Mouse (Mus musculus) adipocyte (in vitro differentiated cells): Measurements from ENCODE around the gene Cpeb3.
A peak's percentile ranks its signal among the peaks of the same experiment; 100 is the strongest.
"Not testable (repeated sequence)": the region's sequence is repeated elsewhere in the genome, so short reads cannot be mapped to it uniquely, and the experiment has no call there.

Experiments
- DNase-seq: peaks from one replicate; pipeline ENCODE4 v3.0.0-alpha.2; 2016; ENCODE audit warnings: low spot score

Gene Cpeb3

GRCm38 (mm10) chr19:37081467-37081866, 126.9 kb downstream of the Cpeb3 start:
- DNase-seq: peak; percentile 40

GRCm38 (mm10) chr19:37079151-37079550, 129.2 kb downstream of the Cpeb3 start:
- DNase-seq: no peak

- peak; percentile 75 for DNase-seq
These were observed 129.8 kb downstream of the Cpeb3 start for GRCm38 (mm10) chr19:37078571-37078970.

GRCm38 (mm10) chr19:37078064-37078463, 130.3 kb downstream of the Cpeb3 start:
- peak; percentile 80 for DNase-seq

DNA sequence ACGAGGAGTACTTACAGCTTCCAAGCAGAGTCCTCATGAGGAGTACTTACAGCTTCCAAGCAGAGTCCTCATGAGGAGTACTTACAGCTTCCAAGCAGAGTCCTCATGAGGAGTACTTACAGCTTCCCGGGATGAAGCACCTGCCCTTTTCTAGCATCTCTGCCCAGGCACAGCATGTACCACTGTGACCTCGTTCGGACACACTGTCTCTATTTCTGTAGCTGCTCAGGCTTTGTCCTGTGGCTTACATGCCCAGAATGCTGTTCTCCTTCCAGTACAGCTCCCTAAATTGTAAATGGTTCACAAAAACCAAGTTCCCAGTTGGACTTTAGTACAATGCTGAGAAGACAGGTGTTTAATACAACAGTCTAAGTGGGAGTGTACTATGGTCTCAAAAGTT, 131.1 kb downstream of the Cpeb3 start:
- DNase-seq: not testable (repeated sequence)

DNA sequence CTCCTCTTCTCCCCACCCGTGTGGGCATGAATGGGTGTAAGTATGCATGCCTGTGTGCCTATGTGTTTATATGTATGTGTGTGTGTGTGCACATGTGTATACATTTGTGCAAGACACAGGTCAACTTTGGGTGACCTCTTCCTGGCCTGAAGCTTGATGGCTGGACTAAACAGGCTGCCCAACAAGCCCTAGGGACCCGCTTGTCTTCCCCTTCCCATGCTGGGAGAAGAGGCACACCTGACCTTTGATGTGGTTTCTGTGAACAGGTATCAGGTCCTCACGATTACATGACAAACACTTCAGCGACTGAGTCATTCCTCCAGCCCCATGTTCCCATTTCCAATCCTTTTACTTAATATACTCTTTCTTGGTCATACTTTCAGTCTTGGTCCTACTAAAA, 131.8 kb downstream of the Cpeb3 start:
- no peak for DNase-seq

GRCm38 (mm10) chr19:37076116-37076515, 132.3 kb downstream of the Cpeb3 start:
- DNase-seq: peak; percentile 65

DNA sequence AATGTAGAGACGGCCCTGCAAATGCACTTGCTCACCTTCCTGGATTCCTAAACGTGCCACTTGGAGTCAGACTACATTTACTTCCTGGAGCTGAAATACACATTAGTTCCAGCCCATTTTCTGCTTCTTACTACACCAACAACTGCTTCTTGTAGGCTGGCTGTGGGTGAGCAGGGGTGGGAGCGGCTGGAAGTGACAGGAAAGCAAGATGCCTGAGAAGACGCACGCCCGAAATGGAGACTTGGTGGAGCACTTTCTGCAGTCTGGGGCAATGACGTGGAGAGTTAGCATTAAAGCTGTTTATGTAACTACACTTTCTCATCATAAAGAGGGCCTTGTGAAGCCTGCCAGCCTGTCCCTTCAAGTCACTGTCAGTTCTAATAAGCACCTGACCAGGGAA, 132.7 kb downstream of the Cpeb3 start:
- DNase-seq: no peak

- DNase-seq: peak; percentile 61
These were observed 133.7 kb downstream of the Cpeb3 start for GRCm38 (mm10) chr19:37074726-37075125.

DNA sequence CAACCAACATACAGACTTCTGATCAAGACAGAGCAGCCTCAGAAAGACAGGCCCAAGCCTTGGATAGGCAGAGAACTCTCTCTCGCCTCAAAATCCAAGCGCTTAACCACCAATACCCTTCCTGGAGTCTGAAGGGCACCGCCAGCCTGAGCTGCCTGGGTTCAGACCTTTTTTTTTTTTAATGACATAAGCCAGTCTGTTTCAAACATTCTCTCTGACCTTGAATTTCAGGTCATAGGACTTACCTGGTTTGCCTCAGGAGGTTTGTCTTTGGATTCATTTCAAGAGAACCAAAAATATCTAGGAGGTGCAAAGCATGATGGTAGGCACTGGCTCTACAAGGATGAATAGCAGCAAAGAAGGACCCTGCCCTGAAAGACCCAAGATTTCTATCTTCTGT, 134.1 kb downstream of the Cpeb3 start:
- no peak for DNase-seq

DNA sequence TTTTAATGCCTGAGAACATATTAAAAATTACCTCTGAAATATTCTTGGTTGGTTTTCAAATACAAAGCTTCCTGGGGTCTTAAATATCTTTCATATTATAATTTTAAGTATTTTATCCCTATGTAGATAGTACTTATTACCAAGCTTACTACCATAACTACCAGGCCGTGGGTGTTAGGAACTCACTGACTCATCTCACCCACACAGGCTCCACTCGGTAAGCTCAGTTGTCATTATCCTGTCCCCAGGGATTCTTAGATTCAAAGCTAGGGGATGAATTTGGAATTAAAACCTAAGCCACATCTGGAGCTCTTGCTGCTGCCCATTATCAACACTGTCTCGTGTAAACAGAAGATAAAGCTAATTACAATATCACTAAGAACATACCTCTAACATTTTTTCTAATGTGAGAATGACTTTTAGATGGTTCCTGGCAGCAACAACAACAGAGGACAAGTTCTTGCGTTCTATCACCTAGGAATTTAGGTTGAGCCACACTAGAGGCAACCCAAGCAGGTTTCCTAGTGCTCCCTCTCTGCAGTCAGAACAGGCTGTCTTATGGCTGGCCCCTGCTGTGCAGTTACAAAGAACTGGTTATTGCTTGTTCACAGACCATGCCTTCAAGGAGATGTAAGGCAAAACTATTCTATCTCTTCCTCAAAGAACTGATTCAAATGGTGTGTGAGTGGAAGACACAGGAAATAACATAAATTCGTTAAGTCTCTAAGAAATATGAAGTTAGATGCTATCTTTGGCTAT, 135.4 kb downstream of the Cpeb3 start:
- no peak for DNase-seq

- no peak for DNase-seq
These were observed 139.2 kb downstream of the Cpeb3 start for GRCm38 (mm10) chr19:37069243-37069642.

DNA sequence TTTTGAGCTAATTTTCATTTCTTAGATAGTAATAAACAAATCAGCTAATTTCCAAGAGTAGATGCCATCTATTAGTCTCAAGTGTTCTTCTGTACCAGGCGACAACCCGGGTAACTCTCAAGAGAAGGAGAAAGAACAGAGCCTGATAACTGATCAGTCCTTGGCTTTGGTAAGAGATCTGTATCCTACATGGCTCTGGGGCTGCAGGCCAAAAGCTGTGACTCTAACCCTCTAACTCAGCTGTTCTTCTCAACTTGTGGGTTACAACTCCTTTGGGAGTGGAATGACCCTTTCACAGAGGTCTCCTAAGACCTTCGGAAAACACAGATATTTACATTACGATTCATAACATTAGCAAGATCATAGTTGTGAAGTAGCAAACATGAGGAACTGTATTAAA, 148.3 kb downstream of the Cpeb3 start:
- peak; percentile 24 for DNase-seq

- peak; percentile 66 for DNase-seq
These were observed 148.8 kb downstream of the Cpeb3 start for GRCm38 (mm10) chr19:37059623-37060022.

- DNase-seq: peak; percentile 63
These were observed 151.1 kb downstream of the Cpeb3 start for GRCm38 (mm10) chr19:37057161-37057905.

- no peak for DNase-seq
These were observed 152.3 kb downstream of the Cpeb3 start for GRCm38 (mm10) chr19:37055976-37056556.

DNA sequence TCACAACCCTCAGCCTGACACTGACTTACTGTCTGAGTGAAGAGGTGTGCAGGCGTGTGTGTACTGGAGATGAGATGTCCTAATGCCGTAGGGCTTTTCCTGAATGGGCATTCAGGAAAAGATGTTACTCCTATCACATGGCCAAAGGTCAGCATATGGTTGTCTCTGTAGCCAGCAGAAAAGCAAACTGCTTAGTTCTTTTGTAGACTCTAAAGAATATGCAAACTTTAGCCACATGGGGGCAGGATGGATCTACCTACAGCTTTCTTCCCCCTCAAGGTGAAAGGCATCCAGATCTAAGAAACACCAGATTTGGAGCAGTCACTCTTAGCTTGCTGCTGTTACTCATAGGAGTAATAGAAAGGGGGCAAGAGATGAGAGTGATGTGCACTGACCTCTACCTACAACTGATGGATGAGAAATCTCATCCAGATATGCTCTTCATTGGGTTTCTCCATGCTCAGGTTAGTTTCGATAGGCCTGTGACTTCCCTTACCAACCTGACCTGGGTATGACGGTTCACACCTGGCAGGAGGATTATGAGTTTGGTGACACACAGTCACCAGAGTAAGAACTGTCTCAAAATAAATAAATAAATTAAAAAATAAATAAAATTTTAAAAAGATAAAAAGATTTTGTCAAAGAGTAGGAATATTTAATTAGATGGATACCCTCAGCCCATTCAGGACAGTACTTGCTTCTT, 157.6 kb downstream of the Cpeb3 start:
- DNase-seq: peak; percentile 84

DNA sequence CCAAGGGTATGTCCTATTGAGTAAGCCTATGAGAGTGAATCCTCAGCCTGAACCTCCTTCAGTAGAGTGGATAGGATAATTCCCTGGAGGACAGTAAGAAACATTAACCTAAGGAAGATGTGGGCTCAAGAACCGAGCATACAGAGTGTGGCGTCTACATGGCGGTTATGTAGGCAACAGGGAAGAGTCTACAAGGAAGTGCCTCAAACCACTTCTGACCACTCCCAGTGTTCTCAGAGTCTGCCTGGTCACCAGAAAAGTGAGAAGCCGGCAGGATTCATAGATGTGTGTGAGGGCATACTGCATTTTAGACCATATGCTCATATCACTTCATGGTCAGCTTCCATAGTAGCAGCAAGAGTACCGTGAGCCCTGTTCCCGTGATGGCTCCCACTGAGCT, 159.9 kb downstream of the Cpeb3 start:
- DNase-seq: no peak

- DNase-seq: no peak
These were observed 164.0 kb downstream of the Cpeb3 start for GRCm38 (mm10) chr19:37044431-37044830.

GRCm38 (mm10) chr19:37040906-37041305, 167.5 kb downstream of the Cpeb3 start:
- DNase-seq: no peak

- DNase-seq: no peak
These were observed 176.0 kb downstream of the Cpeb3 start for GRCm38 (mm10) chr19:37032364-37032763.

GRCm38 (mm10) chr19:37031446-37031845, 177.0 kb downstream of the Cpeb3 start:
- DNase-seq: no peak
